Mouse (Mus musculus): Measurements from ENCODE around the gene Il4i1. TPM values are rescaled to one million over a fixed set of nuclear protein-coding genes. Genes with fewer than 3 reads are reported as not detected.

Il4i1 gene
- polyA plus RNA-seq, 1 experiment from 2014 or later: 0.88 TPM

DNA sequence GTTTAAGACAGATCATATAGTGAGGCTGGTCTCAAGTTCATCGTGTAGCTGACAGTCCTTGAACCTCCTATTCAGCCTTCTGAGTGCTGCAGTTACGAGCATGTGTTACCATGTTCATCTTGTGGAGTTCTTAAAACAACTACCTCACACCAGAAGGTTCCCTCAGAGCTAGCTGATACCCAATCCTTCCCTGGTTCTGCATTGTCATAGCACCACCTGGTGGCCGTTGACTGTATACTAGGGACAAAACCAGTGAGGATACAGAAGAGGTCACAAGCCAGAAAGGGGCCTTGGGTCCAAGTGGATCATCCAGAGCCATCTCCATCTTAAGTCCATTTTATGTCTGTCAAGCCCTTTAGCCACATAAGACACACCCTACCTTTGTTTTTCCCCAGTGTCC, 8.7 kb downstream of the Il4i1 start:
- WGBS: 15% methylated on average over 3 of the region's 3 CpGs
- 0 out of 2 replicates have a peak, but pooled peaks have one; percentile 35 for ATAC-seq (ENCODE audit: insufficient read depth, low FRiP score)
- Histone ChIP-seq H3K27ac (ENCODE audit: low read length) (no peak overlapping the region), H3K36me3 (ENCODE audit: control insufficient read depth, insufficient read depth, low read length) (peaks cover 14% of the 10 kb centered on the region), H3K9me3 (replicated peaks; ENCODE audit: control insufficient read depth, low read length) (no peaks in the 10 kb centered on the region), H3K4me2 (ENCODE audit: low read depth, low read length) (no peak overlapping the region), H3K9ac (ENCODE audit: low read length) (no peak overlapping the region), H3K4me1 (ENCODE audit: control insufficient read depth, insufficient read depth, low read length) (peaks cover 26% of the 10 kb centered on the region), H3K27me3 (ENCODE audit: control insufficient read depth, insufficient read depth, low read length) (no peaks in the 10 kb centered on the region), H3K4me3 (replicated peaks; ENCODE audit: low read length) (no peak overlapping the region)

DNA sequence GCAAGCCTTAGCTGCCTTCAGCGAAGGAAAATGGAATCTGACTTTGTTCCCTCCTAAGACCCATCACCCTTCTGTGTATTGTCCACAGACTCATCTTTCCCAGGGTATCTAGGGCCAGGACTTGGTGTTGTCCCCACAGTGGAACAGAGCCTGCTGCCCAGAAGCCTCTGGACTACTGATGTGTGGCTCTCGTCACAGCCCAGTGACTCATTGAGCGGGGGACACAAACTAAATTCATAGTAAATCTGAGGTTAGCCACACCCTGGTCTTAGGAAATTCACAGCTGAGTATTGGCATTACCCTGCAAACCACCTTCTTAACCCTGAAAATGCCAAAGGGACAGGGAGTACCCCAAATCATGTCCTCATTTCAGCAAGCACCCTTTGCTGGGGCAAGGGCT, 10.6 kb downstream of the Il4i1 start:
- H3K4me3 ChIP-seq (replicated peaks; ENCODE audit: low read length): no peak overlapping the region
- 62% methylated on average over 3 of the region's 3 CpGs for WGBS
- H3K27ac ChIP-seq (ENCODE audit: low read length): no peak overlapping the region
- H3K9ac ChIP-seq (ENCODE audit: low read length): no peak overlapping the region
- H3K27me3 ChIP-seq (ENCODE audit: control insufficient read depth, insufficient read depth, low read length): no peaks in the 10 kb centered on the region
- no peaks in the 10 kb centered on the region for H3K9me3 ChIP-seq (replicated peaks; ENCODE audit: control insufficient read depth, low read length)
- no peak for ATAC-seq (ENCODE audit: insufficient read depth, low FRiP score)
- no peak overlapping the region for H3K4me2 ChIP-seq (ENCODE audit: low read depth, low read length)
- peaks cover 18% of the 10 kb centered on the region for H3K4me1 ChIP-seq (ENCODE audit: control insufficient read depth, insufficient read depth, low read length)
- H3K36me3 ChIP-seq (ENCODE audit: control insufficient read depth, insufficient read depth, low read length): peaks cover 27% of the 10 kb centered on the region

DNA sequence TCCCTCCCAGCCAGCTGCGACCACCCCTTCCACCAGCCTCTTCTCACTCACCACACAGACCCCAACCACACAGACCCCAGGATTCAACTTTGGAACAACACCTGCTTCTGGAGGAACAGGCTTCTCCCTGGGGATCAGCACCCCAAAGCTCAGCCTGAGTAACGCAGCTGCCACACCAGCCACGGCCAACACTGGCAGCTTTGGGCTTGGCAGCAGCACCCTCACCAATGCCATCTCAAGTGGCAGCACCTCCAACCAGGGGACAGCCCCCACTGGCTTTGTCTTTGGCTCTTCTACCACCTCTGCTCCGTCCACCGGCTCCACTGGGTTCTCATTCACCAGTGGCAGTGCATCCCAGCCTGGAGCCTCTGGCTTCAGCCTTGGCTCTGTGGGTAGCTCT, 12.5 kb downstream of the Il4i1 start:
- Histone ChIP-seq H3K36me3 (ENCODE audit: control insufficient read depth, insufficient read depth, low read length) (peaks cover 27% of the 10 kb centered on the region), H3K9me3 (replicated peaks; ENCODE audit: control insufficient read depth, low read length) (no peaks in the 10 kb centered on the region), H3K4me3 (replicated peaks; ENCODE audit: low read length) (no peak overlapping the region), H3K4me1 (ENCODE audit: control insufficient read depth, insufficient read depth, low read length) (peaks cover 9% of the 10 kb centered on the region), H3K27me3 (ENCODE audit: control insufficient read depth, insufficient read depth, low read length) (no peaks in the 10 kb centered on the region), H3K27ac (ENCODE audit: low read length) (no peak overlapping the region), H3K4me2 (ENCODE audit: low read depth, low read length) (no peak overlapping the region), H3K9ac (ENCODE audit: low read length) (no peak overlapping the region)
- no peak for ATAC-seq (ENCODE audit: insufficient read depth, low FRiP score)
- 95% methylated on average over 5 of the region's 5 CpGs for WGBS

DNA sequence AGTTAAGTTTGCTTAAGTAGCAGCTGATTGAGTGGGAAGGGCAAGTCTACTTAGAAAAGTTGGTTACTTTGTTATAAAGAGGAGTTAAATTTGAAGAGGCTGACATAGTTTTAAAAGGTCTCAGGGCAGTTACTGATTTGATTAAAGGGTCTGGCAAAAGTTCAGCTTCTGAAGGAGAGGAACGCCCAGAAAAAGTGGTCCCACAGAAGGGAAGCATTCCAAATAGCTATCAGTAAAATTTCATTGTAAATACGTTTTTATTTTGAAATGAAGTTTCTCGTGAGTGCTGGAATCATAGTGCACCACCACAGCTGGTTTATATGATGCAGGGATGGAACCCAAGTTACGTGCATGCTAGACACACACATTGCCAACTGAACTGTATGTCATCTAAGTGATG, 16.6 kb downstream of the Il4i1 start:
- ATAC-seq (ENCODE audit: insufficient read depth, low FRiP score): no peak
- Histone ChIP-seq H3K9ac (ENCODE audit: low read length) (no peak overlapping the region), H3K4me2 (ENCODE audit: low read depth, low read length) (no peak overlapping the region), H3K9me3 (replicated peaks; ENCODE audit: control insufficient read depth, low read length) (no peaks in the 10 kb centered on the region), H3K4me3 (replicated peaks; ENCODE audit: low read length) (no peak overlapping the region), H3K36me3 (ENCODE audit: control insufficient read depth, insufficient read depth, low read length) (peaks cover 27% of the 10 kb centered on the region), H3K4me1 (ENCODE audit: control insufficient read depth, insufficient read depth, low read length) (peaks cover 3% of the 10 kb centered on the region), H3K27ac (ENCODE audit: low read length) (no peak overlapping the region), H3K27me3 (ENCODE audit: control insufficient read depth, insufficient read depth, low read length) (no peaks in the 10 kb centered on the region; the same call in 1 of the 2 replicates)
- WGBS: 49% methylated on average over 4 of the region's 4 CpGs

DNA sequence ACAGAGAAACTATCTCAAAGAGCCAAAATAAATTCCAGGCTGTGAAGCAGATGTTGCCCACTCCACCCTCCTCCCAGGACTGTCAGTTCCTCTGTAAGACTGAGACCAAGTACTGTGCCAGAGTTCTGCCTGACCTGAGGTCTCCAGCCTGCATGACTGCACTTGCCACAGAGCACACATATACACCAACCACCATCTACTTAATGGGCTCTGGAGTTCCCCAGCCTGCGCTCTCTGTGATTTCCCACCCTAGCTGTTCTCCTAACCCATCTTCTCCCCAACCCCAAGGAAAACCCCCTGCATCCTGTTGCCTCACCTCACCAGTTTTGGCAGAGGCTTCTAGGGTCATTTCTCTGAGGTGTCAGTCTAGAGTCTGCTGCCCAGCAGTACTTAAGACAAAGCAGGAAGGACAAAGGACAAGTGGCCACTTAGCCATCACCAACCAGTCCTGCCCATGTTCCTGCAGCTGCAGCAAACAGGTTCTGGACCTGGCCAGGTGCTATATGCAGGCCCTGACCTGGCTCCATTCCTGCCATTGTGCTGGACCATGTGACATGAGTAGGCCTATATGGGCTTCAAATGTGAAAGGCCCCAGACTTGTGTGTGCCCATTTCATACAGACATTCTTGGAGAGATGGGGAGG, 19.3 kb downstream of the Il4i1 start:
- 88% methylated on average over 1 of the region's 1 CpGs for WGBS
- H3K4me2 ChIP-seq (ENCODE audit: low read depth, low read length): no peak overlapping the region
- peaks cover 7% of the 10 kb centered on the region; the same call in 1 of the 2 replicates for H3K36me3 ChIP-seq (ENCODE audit: control insufficient read depth, insufficient read depth, low read length)
- H3K9ac ChIP-seq (ENCODE audit: low read length): no peak overlapping the region
- no peak overlapping the region for H3K4me3 ChIP-seq (replicated peaks; ENCODE audit: low read length)
- no peaks in the 10 kb centered on the region; the same call in 1 of the 2 replicates for H3K27me3 ChIP-seq (ENCODE audit: control insufficient read depth, insufficient read depth, low read length)
- H3K27ac ChIP-seq (ENCODE audit: low read length): no peak overlapping the region
- H3K4me1 ChIP-seq (ENCODE audit: control insufficient read depth, insufficient read depth, low read length): peaks cover 14% of the 10 kb centered on the region
- no peak for ATAC-seq (ENCODE audit: insufficient read depth, low FRiP score)
- H3K9me3 ChIP-seq (replicated peaks; ENCODE audit: control insufficient read depth, low read length): no peaks in the 10 kb centered on the region

DNA sequence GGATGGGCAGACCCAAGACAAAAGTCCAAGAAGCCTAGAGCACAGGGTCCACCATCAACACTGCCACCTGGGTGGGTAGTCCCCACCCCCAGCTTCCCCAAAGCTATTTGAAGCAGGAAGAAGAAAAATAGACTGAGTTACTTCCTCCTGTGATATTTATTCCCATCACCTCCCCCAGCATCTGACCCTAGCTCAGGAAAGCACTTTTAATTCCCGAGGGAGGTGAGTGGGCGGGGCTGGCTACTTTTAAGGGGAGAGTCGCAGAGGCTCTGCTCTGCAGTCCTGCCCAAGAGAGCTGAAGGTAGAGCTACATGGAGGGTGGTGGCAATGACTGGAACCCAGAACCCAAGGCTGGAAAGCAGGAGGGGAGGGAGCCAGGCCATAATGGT, 19.8 kb downstream of the Il4i1 start:
- H3K27me3 ChIP-seq (ENCODE audit: control insufficient read depth, insufficient read depth, low read length): no peaks in the 10 kb centered on the region; the same call in 1 of the 2 replicates
- H3K4me1 ChIP-seq (ENCODE audit: control insufficient read depth, insufficient read depth, low read length): peaks cover 14% of the 10 kb centered on the region
- H3K36me3 ChIP-seq (ENCODE audit: control insufficient read depth, insufficient read depth, low read length): peaks cover 2% of the 10 kb centered on the region; the same call in 1 of the 2 replicates
- no peak overlapping the region for H3K4me3 ChIP-seq (replicated peaks; ENCODE audit: low read length)
- no peaks in the 10 kb centered on the region for H3K9me3 ChIP-seq (replicated peaks; ENCODE audit: control insufficient read depth, low read length)
- H3K4me2 ChIP-seq (ENCODE audit: low read depth, low read length): no peak overlapping the region
- H3K9ac ChIP-seq (ENCODE audit: low read length): no peak overlapping the region
- H3K27ac ChIP-seq (ENCODE audit: low read length): no peak overlapping the region
- WGBS: 44% methylated on average over 3 of the region's 3 CpGs
- no peak for ATAC-seq (ENCODE audit: insufficient read depth, low FRiP score)

DNA sequence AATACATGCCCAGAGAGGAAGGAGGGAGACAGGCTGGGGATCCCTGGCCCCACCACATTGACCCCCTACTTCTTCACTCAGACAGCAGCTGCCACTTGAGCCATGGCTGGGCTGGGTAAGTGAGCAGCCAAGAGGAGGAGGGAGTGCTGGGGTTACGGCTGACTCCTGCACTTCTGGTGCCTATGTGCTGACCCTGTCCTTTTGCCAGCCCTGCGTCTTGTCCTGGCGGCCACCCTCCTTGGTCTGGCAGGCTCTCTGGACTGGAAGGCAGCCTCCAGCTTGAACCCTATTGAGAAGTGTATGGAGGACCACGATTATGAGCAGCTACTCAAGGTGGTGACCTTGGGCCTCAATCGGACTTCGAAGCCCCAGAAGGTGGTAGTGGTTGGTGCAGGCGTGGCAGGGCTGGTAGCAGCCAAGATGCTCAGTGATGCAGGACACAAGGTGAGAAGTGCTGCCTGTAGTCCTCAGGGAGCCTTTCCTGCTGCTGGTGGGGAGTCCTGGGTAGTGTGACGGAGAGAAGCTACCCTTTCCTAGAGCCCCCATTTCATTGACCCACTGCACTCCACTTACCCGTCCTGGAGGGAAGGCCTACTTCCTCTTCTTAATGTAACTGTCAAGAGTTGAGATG, 20.4 kb downstream of the Il4i1 start:
- no peak overlapping the region for H3K4me2 ChIP-seq (ENCODE audit: low read depth, low read length)
- 84% methylated on average over 9 of the region's 9 CpGs for WGBS

DNA sequence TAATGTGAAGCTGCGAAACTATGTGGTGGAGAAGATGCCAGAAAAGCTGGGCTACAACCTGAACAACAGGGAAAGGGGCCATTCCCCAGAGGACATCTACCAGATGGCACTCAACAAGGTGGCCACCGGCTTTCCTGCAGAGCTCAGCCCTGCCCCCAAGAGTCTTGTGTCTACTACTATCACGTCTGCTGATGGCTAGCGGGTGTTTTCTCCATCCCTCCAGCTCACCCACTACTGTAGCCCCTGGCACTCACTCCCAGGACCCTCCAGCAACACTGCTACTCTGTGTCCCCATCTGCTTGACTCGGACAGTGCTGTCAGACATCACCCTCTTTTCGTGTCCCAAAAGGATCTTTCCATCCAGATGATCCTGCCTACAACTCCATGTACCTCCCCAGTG, 21.9 kb downstream of the Il4i1 start:
- ATAC-seq (ENCODE audit: insufficient read depth, low FRiP score): no peak
- Histone ChIP-seq H3K9ac (ENCODE audit: low read length) (no peak overlapping the region), H3K27ac (ENCODE audit: low read length) (no peak overlapping the region), H3K36me3 (ENCODE audit: control insufficient read depth, insufficient read depth, low read length) (0 out of 2 replicates have a peak, but pooled peaks cover 8% of the 10 kb centered on the region), H3K9me3 (replicated peaks; ENCODE audit: control insufficient read depth, low read length) (no peaks in the 10 kb centered on the region), H3K4me1 (ENCODE audit: control insufficient read depth, insufficient read depth, low read length) (peaks cover 14% of the 10 kb centered on the region), H3K4me3 (replicated peaks; ENCODE audit: low read length) (no peak overlapping the region), H3K4me2 (ENCODE audit: low read depth, low read length) (no peak overlapping the region), H3K27me3 (ENCODE audit: control insufficient read depth, insufficient read depth, low read length) (no peaks in the 10 kb centered on the region; the same call in 1 of the 2 replicates)
- 79% methylated on average over 6 of the region's 6 CpGs for WGBS

More for the DNA sequence above, 20.4 kb downstream of the Il4i1 start:
- Histone ChIP-seq H3K9me3 (replicated peaks; ENCODE audit: control insufficient read depth, low read length) (no peaks in the 10 kb centered on the region), H3K27ac (ENCODE audit: low read length) (no peak overlapping the region), H3K4me3 (replicated peaks; ENCODE audit: low read length) (no peak overlapping the region), H3K9ac (ENCODE audit: low read length) (no peak overlapping the region), H3K4me1 (ENCODE audit: control insufficient read depth, insufficient read depth, low read length) (peaks cover 14% of the 10 kb centered on the region), H3K27me3 (ENCODE audit: control insufficient read depth, insufficient read depth, low read length) (no peaks in the 10 kb centered on the region; the same call in 1 of the 2 replicates), H3K36me3 (ENCODE audit: control insufficient read depth, insufficient read depth, low read length) (no peaks in the 10 kb centered on the region)
- ATAC-seq (ENCODE audit: insufficient read depth, low FRiP score): no peak

DNA sequence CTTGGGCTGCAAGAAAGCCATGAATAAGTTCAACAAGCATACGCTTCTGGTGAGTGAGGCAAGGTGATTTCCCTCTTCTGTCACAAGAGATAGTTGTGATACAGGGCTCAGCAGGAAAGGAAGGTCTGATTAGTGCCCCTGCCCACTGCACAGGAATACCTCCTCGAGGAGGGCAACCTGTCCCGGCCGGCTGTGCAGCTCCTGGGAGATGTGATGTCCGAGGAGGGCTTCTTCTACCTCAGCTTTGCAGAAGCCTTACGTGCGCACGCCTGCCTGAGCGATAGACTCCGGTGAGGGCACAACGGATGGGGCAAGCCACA, 22.9 kb downstream of the Il4i1 start:
- Histone ChIP-seq H3K9me3 (replicated peaks; ENCODE audit: control insufficient read depth, low read length) (no peaks in the 10 kb centered on the region), H3K4me2 (ENCODE audit: low read depth, low read length) (peak overlapping the region; percentile 68), H3K36me3 (ENCODE audit: control insufficient read depth, insufficient read depth, low read length) (0 out of 2 replicates have a peak, but pooled peaks cover 8% of the 10 kb centered on the region), H3K27ac (ENCODE audit: low read length) (no peak overlapping the region), H3K4me1 (ENCODE audit: control insufficient read depth, insufficient read depth, low read length) (peaks cover 11% of the 10 kb centered on the region), H3K4me3 (replicated peaks; ENCODE audit: low read length) (peak overlapping the region; percentile 39), H3K27me3 (ENCODE audit: control insufficient read depth, insufficient read depth, low read length) (no peaks in the 10 kb centered on the region; the same call in 1 of the 2 replicates), H3K9ac (ENCODE audit: low read length) (peak overlapping the region; percentile 61)
- 33% methylated on average over 11 of the region's 11 CpGs for WGBS
- ATAC-seq (ENCODE audit: insufficient read depth, low FRiP score): no peak
